Mouse (Mus musculus) left cerebral cortex, postnatal 14 days (tissue): ENCODE measurements around the gene Zfp626. TPM values are rescaled to one million over a fixed set of nuclear protein-coding genes. Genes with fewer than 3 reads are reported as not detected.
A peak's percentile ranks its signal among the peaks of the same experiment; 100 is the strongest.
"Not testable (repeated sequence)": the region's sequence is repeated elsewhere in the genome, so short reads cannot be mapped to it uniquely, and the experiment has no call there.

Experiments
- DNase-seq, 2 experiments: peaks; one replicate each; pipeline ENCODE4 v3.0.0; 2021 to 2022; ENCODE audit warnings: low spot score in 2 of 2, mixed read lengths in 1 of 2
- intact Hi-C: fragments of 180-260 bp; cut with DNase I; formaldehyde crosslinking; loops from one replicate; pipeline ENCODE4 v1.15.1; 2025
- long read RNA-seq, 2 experiments: library from polyadenylated mRNA; stranded (forward); transcript quantifications; one replicate each; pipeline ENCODE4 v2.0.0; 2021
- total RNA-seq, 2 experiments: library from RNA; stranded (reverse); gene quantifications; 2 replicates each; pipeline ENCODE4 v1.2.3; 2021

Gene Zfp626
- total RNA-seq, result 1 to 10 TPM; 8.1 to 8.7 TPM
- long read RNA-seq, experiment 1, result 0 reads
- long read RNA-seq, experiment 2, result 0 reads

GRCm38 (mm10) chr7:27806896-27807295 lies at the start of gene Zfp626:
TSS of gene Zfp626 (plus strand) at chr7:27807196.
- intact Hi-C loops, DNase-seq: not testable (repeated sequence)

DNA sequence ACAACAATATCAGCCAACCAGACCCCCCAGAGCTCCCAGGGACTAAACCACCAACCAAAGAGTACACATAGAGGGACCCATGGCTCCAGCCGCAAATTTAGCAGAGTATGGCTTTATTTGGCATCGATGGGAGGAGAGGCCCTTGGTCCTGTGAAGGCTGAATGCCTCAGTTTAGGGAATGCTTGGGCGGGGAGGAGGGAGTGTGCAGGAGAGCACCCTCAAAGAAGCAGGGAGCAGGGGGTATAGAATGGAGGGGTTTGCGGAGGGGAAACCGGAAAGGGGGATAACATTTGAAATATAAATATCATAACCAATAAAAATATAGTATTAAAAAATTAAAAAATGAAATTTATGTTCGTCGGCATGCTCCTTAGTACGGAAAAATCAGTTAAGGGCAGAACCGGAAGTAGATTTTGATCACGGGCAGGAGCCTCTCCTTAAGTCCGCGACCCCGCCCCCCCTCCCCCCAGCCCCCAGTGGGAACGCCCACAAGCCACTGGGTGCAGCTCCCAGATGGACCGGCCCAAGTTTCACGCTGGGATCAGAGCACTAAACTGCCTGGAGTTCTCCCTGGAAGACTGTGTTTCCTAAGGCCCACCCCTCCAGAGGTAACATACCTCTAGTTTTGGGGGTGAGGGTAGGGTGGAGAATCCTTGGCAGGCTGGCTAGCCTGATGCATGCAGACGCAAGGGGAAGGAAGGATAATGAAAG lies 41.7 kb upstream of the Zfp626 start:
- DNase-seq, result no peak
- intact Hi-C loops, result no loop called here

DNA sequence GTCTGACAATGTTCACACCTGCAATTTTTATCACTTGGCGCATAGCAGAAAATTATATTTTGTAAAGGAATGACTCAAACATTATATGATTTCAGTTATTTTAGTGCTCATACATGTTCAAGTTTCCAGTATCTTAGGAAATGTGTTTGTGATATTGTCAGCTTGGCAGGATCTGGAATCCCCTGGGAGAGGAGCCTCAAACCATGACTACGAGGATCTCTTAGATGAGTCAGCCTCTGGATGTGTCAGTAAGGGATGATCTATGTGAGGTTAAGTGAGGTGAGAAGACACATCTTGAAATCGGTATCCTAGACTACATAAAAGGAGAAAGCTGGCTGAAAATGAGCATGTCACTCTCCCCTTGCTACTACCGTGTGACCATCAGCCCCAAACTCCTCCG lies 17.7 kb upstream of the Zfp626 start:
- DNase-seq, result peak in 1 of 2 experiments; percentile 20
- intact Hi-C loops, result no loop called here

DNA sequence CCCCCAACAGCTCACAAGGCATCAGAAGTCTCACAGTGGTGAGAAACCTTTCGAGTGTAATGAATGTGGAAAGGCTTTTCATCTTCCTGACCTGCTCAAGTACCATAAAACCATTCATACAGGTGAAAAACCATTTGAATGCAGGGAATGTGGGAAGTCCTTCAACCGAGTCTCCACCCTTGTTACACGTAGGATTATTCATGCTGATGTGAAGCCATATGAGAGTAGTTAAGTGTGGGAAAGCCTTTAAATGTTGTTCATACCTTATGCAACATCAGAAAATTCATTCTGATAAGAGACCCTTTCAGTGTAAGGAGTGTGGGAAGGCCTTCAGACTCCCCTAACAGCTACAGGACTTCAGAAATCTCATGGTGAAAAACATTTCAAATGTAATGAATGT lies 13.1 kb upstream of the Zfp626 start:
- intact Hi-C loops, DNase-seq: not testable (repeated sequence)

DNA sequence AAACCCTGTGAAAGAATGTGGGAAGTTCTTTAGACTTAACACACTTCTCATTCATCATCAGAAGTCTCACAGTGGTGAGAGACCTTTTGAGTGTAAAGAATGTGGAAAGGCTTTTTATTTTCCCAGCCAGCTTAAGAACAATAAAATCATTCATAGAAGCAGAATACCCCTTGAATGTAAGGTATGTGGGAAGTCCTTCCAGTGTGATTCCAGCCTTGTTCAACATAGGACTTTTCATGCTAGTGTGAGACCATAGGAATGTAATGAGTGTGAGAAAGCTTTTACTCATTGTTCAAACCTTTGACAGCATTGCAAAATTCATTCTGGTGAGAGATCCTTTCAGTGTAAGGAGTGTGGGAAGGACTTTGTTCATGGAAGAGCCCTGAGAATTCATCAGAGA lies 12.4 kb upstream of the Zfp626 start:
- intact Hi-C loops, result no loop called here
- DNase-seq, result no peak

DNA sequence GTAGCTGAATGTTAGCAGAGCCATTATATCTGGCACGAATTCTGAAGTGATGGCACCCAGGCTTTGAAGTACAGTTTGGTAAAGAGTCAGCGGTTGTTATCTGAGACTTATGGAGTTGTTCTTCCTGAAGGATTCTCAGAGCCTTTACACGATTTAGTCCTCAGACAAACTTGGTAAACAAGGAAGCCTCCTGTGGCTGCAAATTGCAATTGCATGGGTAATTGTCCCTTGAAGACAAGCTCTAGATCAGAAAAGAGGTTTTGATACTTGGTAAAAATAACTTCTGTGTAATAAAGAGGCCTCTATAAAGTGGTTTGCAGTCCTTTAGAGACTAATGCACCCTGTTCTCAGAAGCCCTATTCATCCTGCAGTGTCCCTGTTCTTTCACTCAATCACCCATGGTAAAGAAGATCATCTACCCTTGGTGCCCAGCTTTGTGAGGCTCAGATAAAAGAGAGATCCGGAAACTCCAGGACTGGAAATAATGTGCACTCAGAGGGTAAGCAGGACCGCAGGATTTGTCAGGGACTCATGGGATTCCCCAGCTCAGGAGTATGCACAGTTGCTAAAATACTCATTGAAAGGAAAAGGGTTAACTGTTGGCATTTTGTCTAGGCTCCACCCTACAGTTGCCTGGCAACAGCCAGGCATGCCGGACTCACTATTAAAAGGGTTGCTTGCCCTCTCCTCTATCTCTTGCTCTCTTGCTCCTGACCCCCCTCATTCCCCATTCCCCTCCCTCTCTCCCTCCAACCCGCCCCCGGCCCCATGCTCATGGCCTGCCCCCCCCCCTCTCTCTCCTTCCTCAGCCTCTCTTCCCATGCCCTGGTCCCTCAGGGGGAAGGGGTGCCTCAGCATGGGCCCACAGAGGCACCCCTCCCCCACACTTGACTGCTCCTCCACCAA lies 8.8 kb upstream of the Zfp626 start:
- intact Hi-C loops, result no loop called here
- no peak for DNase-seq

DNA sequence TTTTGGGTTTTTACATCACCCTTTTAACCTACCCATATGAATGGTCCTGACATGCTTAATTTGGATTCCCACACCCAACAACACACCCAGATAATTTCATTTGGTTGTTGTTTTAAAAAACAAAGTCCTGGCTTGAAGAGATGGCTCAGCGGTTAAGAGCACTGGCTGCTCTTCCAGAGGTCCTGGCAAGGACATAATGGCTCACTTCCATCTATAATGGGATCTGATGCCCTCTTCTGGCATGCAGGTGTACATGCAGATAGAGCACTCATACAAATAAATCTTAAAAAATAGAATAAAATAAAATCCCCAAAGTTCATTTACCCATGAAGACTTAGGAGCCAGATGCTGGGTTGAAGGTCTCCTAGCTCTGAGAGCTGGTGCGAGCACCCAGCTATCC lies 5.9 kb upstream of the Zfp626 start:
- intact Hi-C loops, result no loop called here
- peak in 1 of 2 experiments; percentile 22 for DNase-seq

- intact Hi-C loops, result no loop called here
- DNase-seq, result no peak
Observed at GRCm38 (mm10) chr7:27802986-27803385, 4.0 kb upstream of the Zfp626 start.

DNA sequence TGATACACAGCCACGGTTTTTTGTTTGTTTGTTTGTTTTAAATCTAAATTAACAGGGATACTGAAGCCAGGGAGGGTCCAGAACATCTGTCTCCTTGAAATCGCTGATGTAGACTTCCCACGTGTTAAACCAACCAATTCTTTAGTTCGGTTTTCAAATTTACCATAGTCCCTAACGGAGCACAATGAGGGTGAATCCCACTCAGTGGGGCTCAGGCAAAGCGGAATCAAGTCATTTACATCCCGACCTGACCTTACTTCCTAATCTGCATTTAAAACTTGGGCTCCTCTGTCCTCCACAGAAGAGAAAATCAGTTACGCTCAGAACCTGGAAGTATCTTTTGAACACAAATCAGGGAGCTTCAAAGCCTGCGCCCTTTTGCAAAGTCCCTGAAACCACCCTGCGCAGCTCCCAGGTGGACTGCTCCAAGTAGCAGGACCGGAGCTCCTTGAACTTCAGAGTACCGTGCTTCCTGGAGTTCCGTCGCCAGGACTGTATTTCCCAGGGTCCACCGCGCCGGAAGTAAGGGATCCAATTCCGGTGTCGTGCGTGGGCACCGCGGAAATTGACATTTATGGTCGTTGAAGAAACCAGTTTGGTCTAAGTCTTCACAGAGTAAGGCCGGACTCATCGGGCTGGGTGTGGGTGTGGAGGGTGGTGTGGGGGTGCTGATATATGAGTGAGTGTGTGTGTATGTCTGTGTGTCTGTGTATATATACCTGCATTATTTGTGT lies 2.5 kb upstream of the Zfp626 start:
- peak; percentile 81 to 86 for DNase-seq
- intact Hi-C loops, result no loop called here

- intact Hi-C loops, DNase-seq: not testable (repeated sequence)
Observed at GRCm38 (mm10) chr7:27807305-27807704, 309 bp downstream of the Zfp626 start.

DNA sequence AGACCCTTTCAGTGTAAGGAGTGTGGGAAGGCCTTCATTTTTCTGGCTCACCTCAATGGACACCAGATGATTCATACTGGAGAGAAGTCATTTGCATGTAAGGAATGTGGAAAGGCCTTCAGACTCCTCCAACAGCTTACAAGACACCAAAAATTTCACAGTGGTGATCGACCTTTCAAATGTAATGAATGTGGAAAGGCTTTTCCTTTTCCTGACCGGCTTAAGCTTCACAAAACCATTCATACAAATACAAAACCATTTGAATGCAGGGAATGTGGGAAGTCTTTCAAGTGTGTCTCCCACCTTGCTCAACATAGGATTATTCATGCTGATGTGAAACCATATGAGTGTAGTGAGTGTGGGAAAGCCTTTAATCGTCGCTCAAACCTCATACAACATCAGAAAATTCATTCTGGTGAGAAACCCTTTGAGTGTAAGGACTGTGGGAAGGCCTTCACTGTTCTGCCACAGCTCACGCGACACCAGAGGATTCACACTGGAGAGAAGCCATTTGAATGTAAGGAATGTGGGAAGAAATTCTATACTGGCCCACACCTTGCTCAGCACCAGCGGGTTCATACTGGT lies 11.6 kb downstream of the Zfp626 start:
- intact Hi-C loops, result no loop called here
- DNase-seq, result no peak

DNA sequence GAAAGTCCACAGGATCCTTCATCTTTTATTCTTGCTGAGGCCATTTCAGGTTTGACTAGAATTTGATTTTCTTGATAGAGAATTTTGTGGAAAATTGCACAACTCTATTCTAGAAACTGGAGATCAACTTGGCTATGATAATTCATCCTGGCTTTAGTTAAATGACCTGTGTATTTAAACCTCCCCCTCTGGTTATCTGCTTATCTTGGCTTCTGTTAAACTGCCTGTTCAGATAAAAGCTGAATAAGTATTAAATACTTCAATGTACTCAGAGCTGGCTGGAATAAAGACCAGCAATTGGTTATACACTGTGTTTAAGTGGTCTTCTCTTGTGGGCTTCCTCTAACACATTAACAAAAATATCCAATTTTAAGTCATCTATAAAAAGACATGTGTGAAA lies 15.6 kb downstream of the Zfp626 start:
- no peak for DNase-seq
- intact Hi-C loops, result no loop called here

DNA sequence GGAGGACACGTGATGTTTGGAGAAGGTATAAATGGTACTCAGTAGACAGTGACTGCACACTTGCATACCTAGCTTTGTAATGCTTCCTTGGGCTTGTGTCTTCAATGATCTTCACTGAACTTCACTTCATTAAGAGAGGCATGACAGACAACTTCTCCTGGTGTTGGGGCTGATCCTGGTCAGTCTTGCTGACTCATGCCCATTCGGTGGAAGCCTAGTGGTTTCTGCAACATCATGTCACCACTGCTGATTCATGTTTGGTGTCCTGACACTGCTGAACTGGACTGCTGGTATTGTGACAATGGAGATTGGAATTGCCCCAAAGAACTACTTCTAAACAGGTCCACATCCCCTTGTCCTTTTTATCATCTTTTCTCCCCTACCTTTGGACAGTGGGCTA lies 27.1 kb downstream of the Zfp626 start:
- intact Hi-C loops, result no loop called here

DNA sequence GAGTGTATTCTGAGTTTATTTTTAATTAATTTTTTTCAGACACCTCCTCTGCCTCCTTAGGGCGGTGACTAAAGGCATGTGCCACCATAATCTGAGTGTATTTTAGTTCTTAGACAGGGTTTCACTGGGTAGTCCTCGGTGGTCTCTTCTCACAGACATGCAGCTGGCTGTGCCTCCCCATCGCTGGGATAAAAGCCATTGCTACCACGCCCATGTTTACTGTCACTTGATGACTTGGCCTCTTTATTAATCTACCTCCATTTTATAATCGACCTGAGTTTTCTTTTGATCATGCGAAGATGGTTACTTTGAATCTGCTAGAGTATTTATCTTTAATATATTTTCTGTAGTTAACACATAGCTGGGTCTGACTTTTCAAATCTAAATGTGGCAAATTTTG lies 30.9 kb downstream of the Zfp626 start:
- no peak for DNase-seq
- intact Hi-C loops, result loop anchor here (5.0 kb wide), 1 partner anchor 89 kb away; the partner anchor contains the start of gene Zfp974

More for the DNA sequence above, 27.1 kb downstream of the Zfp626 start:
- no peak for DNase-seq

DNA sequence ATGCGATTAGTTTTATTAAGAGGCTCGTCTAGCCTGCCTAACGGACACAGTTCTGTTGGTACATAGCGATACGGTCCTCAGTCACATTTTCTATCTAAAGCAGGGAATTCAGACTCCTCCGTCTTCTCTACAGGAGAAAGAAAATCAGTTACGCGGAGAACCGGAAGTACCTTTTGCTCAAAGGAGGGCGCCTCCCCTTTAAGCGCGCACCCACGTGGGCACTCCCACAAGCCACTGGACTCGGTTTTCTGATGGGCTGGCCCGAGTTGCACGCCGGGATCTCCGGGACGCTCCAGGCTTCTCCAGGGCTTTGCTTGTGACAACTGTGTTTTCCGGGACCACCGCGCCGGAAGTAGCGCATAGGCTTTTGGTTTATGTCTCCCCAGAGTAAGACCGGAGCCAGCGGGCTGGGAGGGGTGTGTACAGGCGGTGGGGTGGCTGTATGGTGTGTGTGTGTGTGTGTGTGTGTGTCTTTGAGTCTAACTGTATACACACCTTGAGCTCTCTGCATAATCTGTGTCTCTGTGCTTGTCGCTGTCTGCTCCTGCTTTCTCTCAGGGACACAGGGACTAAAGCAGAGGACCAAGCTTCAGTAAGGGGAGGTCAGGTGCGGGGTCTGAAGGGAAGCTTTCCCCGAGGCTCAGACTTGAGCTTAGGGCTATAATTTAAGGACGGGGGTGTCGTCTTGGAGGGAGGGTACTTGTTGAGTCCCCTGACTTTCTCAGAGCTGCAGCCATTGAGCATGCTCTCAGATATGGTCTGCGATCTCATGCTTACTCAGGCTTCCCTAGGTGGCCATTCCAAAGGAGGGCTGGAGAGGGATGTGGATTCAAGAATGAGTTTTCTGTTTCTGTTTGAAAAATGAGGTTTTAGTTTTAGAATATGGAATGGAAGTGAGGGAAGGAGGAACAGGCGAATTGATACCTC lies 31.6 kb downstream of the Zfp626 start, which contains the start of gene Zfp59:
Gene Zfp59, plus strand, starts transcription at position 285 of the 927 bp plus-strand sequence.
- intact Hi-C loops, result loop anchor here (5.0 kb wide), 1 partner anchor 89 kb away; the partner anchor contains the start of gene Zfp974
- peak; percentile 90 to 95 for DNase-seq

GRCm38 (mm10) chr7:27839596-27839995 lies 32.6 kb downstream of the Zfp626 start:
- DNase-seq, result no peak
- intact Hi-C loops, result loop anchor here (5.0 kb wide), 1 partner anchor 88 kb away; the partner anchor contains the start of gene Zfp974

DNA sequence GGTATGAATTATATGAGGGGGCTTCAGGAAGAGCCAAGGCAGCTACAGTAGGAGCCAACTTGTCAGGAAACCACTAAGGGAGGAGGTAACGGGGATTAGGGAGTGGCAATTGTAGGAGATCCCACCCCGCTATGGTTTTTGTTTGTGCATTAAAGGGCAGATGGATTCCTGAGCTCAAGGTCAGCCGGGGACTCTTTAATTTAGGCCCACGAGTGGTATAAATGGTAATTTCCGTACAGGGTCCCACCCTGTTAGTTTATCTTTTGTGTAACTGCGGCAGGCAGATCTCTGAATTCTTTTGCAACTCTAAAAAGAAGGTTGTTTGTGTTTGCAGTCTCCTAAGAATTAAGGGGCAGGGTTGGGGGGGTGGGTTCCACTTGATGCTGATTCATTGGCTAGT lies 33.1 kb downstream of the Zfp626 start:
- no peak for DNase-seq
- intact Hi-C loops, result no loop called here

DNA sequence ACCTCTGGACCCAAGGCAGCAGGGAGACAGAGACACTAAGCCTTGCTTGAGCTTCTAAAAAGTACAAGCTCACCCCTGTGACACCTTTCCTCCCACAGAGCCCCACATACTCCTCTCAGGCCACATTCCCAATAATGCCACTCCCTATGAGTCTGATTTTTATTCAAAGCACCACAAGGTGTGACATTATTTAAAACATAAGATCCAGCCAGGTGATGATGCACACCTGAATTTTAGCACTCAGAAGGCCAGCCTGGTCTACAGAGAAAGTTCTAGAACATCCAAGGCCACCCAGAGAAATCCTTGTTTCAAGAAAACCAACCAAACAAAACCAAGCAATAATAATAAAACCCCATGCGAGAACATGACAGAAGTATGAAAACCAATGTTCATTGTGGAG lies 50.2 kb downstream of the Zfp626 start, which contains the start of gene Zfp607a:
Gene Zfp607a, plus strand, starts transcription at position 301 of the 400 bp plus-strand sequence.
- DNase-seq, result no peak
- intact Hi-C loops, result no loop called here
